Comparison of ENCODE assay signal across 8 mouse cellular contexts in the genomic region with DNA sequence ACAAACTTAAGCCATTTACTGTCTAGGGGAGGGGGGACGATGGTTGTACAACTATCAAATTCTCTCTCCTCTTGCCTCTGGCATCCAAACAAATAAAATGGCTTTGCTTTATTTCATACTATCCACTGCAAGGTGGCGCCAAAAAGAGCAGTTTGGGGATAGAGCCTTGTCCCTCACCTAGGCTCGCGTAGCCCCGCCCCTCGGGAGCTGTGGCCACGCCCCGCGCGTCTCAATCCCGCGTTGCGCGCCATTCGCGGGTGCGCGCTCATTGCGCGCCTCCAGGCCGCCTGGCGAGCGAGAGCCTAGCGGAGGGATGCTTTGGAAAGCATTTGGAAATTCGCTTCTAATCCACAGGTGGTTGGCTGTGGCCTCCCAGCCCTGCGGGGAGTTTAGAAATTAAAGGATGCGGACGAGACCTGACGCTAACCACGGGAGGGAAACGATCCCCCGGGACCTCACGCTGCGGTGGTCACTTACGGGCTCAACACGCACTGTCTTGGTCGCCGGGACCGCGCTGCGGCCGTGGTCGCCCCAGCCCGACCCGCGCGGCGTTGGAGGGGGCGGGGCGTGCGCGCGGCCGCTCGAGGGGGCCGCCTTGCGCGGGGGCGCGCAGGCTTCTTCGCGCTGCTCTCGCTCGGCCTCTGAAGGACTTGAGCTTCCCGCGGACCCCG. TPM values are rescaled to one million over a fixed set of nuclear protein-coding genes. Genes with fewer than 3 reads are reported as not detected.
A peak's percentile ranks its signal among the peaks of the same experiment; 100 is the strongest.
DNase-seq lines count a peak whose midpoint lies in the region; ATAC-seq and TF ChIP-seq lines count a peak whose summit lies in the region.

No protein-coding gene starts in this region.

- ATAC-seq in forebrain, embryonic 11.5 days (replicated peaks; ENCODE audit: low FRiP score) = peak; percentile 87
- ATAC-seq in heart, postnatal 0 days (ENCODE audit: insufficient read depth, low read depth) = peak; percentile 82
- ATAC-seq in liver, embryonic 16.5 days (ENCODE audit: low read depth) = peak; percentile 79
- ATAC-seq in neural tube, embryonic 13.5 days (ENCODE audit: low read depth) = peak; percentile 89

- TF ChIP-seq EP300 in heart, postnatal 0 days (IDR thresholded peaks at IDR 0.05; ENCODE audit: low read depth) = no peak

- peak; percentile 41; the same call in 1 of the 2 replicates for TF ChIP-seq POLR2A in testis, adult 2 months (IDR thresholded peaks at IDR 0.05; ENCODE audit: control insufficient read depth, low read depth, low read length)

- no peaks in the 10 kb centered on the region for H3K36me3 ChIP-seq in forebrain, embryonic 11.5 days (ENCODE audit: control insufficient read depth, insufficient read depth, low read length)
- H3K36me3 ChIP-seq in heart, postnatal 0 days (replicated peaks; ENCODE audit: control insufficient read depth, insufficient read depth, low read length) = peaks cover 11% of the 10 kb centered on the region; the same call in 1 of the 2 replicates
- H3K36me3 ChIP-seq in liver, embryonic 16.5 days (ENCODE audit: control insufficient read depth, insufficient read depth) = peaks cover 5% of the 10 kb centered on the region; the same call in 1 of the 2 replicates
- H3K36me3 ChIP-seq in neural tube, embryonic 13.5 days = no peaks in the 10 kb centered on the region
- no peaks in the 10 kb centered on the region for H3K36me3 ChIP-seq in testis, adult 2 months (ENCODE audit: control insufficient read depth, insufficient read depth, low read length)

- peak; percentile 91 to 93 for DNase-seq in CD8-positive naive resting alpha-beta T cell, adult 2 months (ENCODE audit: low read depth in 2 of 2, low spot score in 2 of 2)
- DNase-seq in c-Kit-positive CD71-negative TER-119-negative erythroid progenitor cells, embryonic 14.5 days (ENCODE audit: low read depth) = peak; percentile 83
- peak; percentile 94 for DNase-seq in forebrain, embryonic 11.5 days (ENCODE audit: low spot score)
- DNase-seq in heart, postnatal 0 days (ENCODE audit: low spot score) = peak; percentile 76
- peak; percentile 97 to 98 for DNase-seq in kidney, postnatal 4 days

- H3K4me2 ChIP-seq in forebrain, embryonic 11.5 days (ENCODE audit: low read depth, low read length, severe bottlenecking) = peak overlapping the region; percentile 49
- peak overlapping the region; percentile 63 for H3K4me2 ChIP-seq in heart, postnatal 0 days (ENCODE audit: low read depth, low read length)
- H3K4me2 ChIP-seq in liver, embryonic 16.5 days (ENCODE audit: low read depth, low read length) = peak overlapping the region; percentile 64
- H3K4me2 ChIP-seq in neural tube, embryonic 13.5 days = peak overlapping the region; percentile 55

- H3K9ac ChIP-seq in forebrain, embryonic 11.5 days (ENCODE audit: low read length) = peak overlapping the region; percentile 85
- peak overlapping the region; percentile 84 for H3K9ac ChIP-seq in heart, postnatal 0 days (replicated peaks; ENCODE audit: low read depth, low read length)
- peak overlapping the region; percentile 75 for H3K9ac ChIP-seq in liver, embryonic 16.5 days (ENCODE audit: low read depth, low read length)
- peak overlapping the region; percentile 78 for H3K9ac ChIP-seq in neural tube, embryonic 13.5 days

- TF ChIP-seq CTCF in heart, postnatal 0 days (IDR thresholded peaks at IDR 0.05; ENCODE audit: low read depth) = peak; percentile 35; the same call in 1 of the 2 replicates
- no peak; the same call in 1 of the 2 replicates for TF ChIP-seq CTCF in testis, adult 2 months (IDR thresholded peaks at IDR 0.05; ENCODE audit: control insufficient read depth, insufficient read depth, insufficient replicate concordance, low read depth, low read length)

- no peaks in the 10 kb centered on the region for H3K4me1 ChIP-seq in forebrain, embryonic 11.5 days (replicated peaks; ENCODE audit: control insufficient read depth, insufficient read depth, low read length)
- no peaks in the 10 kb centered on the region; the same call in 1 of the 2 replicates for H3K4me1 ChIP-seq in heart, postnatal 0 days (ENCODE audit: control insufficient read depth, insufficient read depth)
- H3K4me1 ChIP-seq in liver, embryonic 16.5 days (ENCODE audit: control insufficient read depth, low read depth, low read length) = peaks cover 7% of the 10 kb centered on the region
- H3K4me1 ChIP-seq in neural tube, embryonic 13.5 days (replicated peaks) = peaks cover 14% of the 10 kb centered on the region; the same call in 1 of the 2 replicates
- peaks cover 7% of the 10 kb centered on the region for H3K4me1 ChIP-seq in testis, adult 2 months (ENCODE audit: control insufficient read depth, insufficient read depth, low read length)

- WGBS in forebrain, embryonic 11.5 days = under 1% methylated on average over 67 of the region's 67 CpGs
- under 1% methylated on average over 61 of the region's 67 CpGs for WGBS in heart, postnatal 0 days
- WGBS in liver, embryonic 16.5 days (ENCODE audit: insufficient replicate concordance) = under 1% methylated on average over 65 of the region's 67 CpGs
- WGBS in neural tube, embryonic 13.5 days = under 1% methylated on average over 66 of the region's 67 CpGs

- H3K9me3 ChIP-seq in forebrain, embryonic 11.5 days (ENCODE audit: control insufficient read depth, low read length) = no peaks in the 10 kb centered on the region
- H3K9me3 ChIP-seq in heart, postnatal 0 days (replicated peaks; ENCODE audit: control insufficient read depth, low read length) = no peaks in the 10 kb centered on the region
- H3K9me3 ChIP-seq in liver, embryonic 16.5 days (replicated peaks; ENCODE audit: control insufficient read depth, low read length) = no peaks in the 10 kb centered on the region
- H3K9me3 ChIP-seq in neural tube, embryonic 13.5 days = no peaks in the 10 kb centered on the region

- H3K4me3 ChIP-seq in forebrain, embryonic 11.5 days (ENCODE audit: low read depth, low read length) = peak overlapping the region; percentile 72
- peak overlapping the region; percentile 93 for H3K4me3 ChIP-seq in heart, postnatal 0 days (ENCODE audit: low read depth, low read length)
- peak overlapping the region; percentile 88 for H3K4me3 ChIP-seq in liver, embryonic 16.5 days (ENCODE audit: low read depth, low read length)
- H3K4me3 ChIP-seq in neural tube, embryonic 13.5 days = peak overlapping the region; percentile 78
- H3K4me3 ChIP-seq in testis, adult 2 months (ENCODE audit: control insufficient read depth, low read depth, low read length) = peak overlapping the region; percentile 99

- H3K27ac ChIP-seq in forebrain, embryonic 11.5 days (ENCODE audit: low read depth, low read length) = peak overlapping the region; percentile 92
- H3K27ac ChIP-seq in heart, postnatal 0 days (ENCODE audit: low read depth) = peak overlapping the region; percentile 96
- H3K27ac ChIP-seq in liver, embryonic 16.5 days (ENCODE audit: low read length) = peak overlapping the region; percentile 87
- peak overlapping the region; percentile 90 for H3K27ac ChIP-seq in neural tube, embryonic 13.5 days (replicated peaks)
- peak overlapping the region; percentile 97 for H3K27ac ChIP-seq in testis, adult 2 months (ENCODE audit: control insufficient read depth, insufficient read depth, low read depth, low read length)

- no peaks in the 10 kb centered on the region for H3K27me3 ChIP-seq in forebrain, embryonic 11.5 days (ENCODE audit: control insufficient read depth, insufficient read depth, low read length)
- H3K27me3 ChIP-seq in heart, postnatal 0 days (ENCODE audit: control insufficient read depth, insufficient read depth, low read length) = no peaks in the 10 kb centered on the region
- H3K27me3 ChIP-seq in liver, embryonic 16.5 days (ENCODE audit: control insufficient read depth, insufficient read depth, low read depth, low read length) = no peaks in the 10 kb centered on the region
- H3K27me3 ChIP-seq in neural tube, embryonic 13.5 days = no peaks in the 10 kb centered on the region
- no peaks in the 10 kb centered on the region for H3K27me3 ChIP-seq in testis, adult 2 months (ENCODE audit: control insufficient read depth, insufficient read depth, low read length)

RNA-seq across cellular contexts. Expression of a gene that starts 0.9 kb away (rescaled TPM):
- 16.5 and 17.5 TPM in 2 replicates for polyA plus RNA-seq in forebrain, embryonic 11.5 days (2014; fragmentation: Nextera tagmentation; extraction: Ambion mirVana)
- total RNA-seq in heart, postnatal 0 days (2014; rRNA removed; ENCODE audit: low replicate concordance) = 3.9 and 5.4 TPM in 2 replicates
- 5.6 and 5.8 TPM in 2 replicates for polyA plus RNA-seq in heart, postnatal 0 days (2015; fragmentation: Nextera tagmentation; extraction: Ambion mirVana)
- polyA plus RNA-seq in liver, embryonic 16.5 days (2015; fragmentation: Nextera tagmentation; extraction: Ambion mirVana) = 3.7 and 3.8 TPM in 2 replicates
- polyA plus RNA-seq in neural tube, embryonic 13.5 days (2015; fragmentation: Nextera tagmentation; extraction: Ambion mirVana) = 6.4 and 9.1 TPM in 2 replicates
- 5.7 and 6.1 TPM in 2 replicates for polyA plus RNA-seq in testis, adult 2 months (2012; rRNA removed)

RNA-seq across cellular contexts. Expression of a gene that starts 32.8 kb away (rescaled TPM):
- polyA plus RNA-seq in forebrain, embryonic 11.5 days (2014; fragmentation: Nextera tagmentation; extraction: Ambion mirVana) = 167 and 179 TPM in 2 replicates
- total RNA-seq in heart, postnatal 0 days (2014; rRNA removed; ENCODE audit: low replicate concordance) = 20.4 and 40.7 TPM in 2 replicates
- polyA plus RNA-seq in heart, postnatal 0 days (2015; fragmentation: Nextera tagmentation; extraction: Ambion mirVana) = 65.1 and 66.3 TPM in 2 replicates
- 55.4 and 62.2 TPM in 2 replicates for polyA plus RNA-seq in liver, embryonic 16.5 days (2015; fragmentation: Nextera tagmentation; extraction: Ambion mirVana)
- 88.2 and 107 TPM in 2 replicates for polyA plus RNA-seq in neural tube, embryonic 13.5 days (2015; fragmentation: Nextera tagmentation; extraction: Ambion mirVana)
- 11.8 and 13.9 TPM in 2 replicates for polyA plus RNA-seq in testis, adult 2 months (2012; rRNA removed)

Comparison
In these comparisons a context has a peak if more than half of its experiments do, and no peak if none do; other contexts are left out.
1. Peak in every context shown above with its lines: DNase-seq, ATAC-seq, H3K4me3 ChIP-seq and H3K27ac ChIP-seq.